Mouse (Mus musculus) midbrain, postnatal 0 days (tissue): ENCODE measurements around the gene Creb1. TPM values are rescaled to one million over a fixed set of nuclear protein-coding genes. Genes with fewer than 3 reads are reported as not detected.

Experiments
- ATAC-seq: fragments of 200-750 bp; cut with Nextera tagmentation; 2 replicates; pipeline ENCODE4 v1.8.0; 2017; ENCODE audit warnings: moderate number of reproducible peaks, mild to moderate bottlenecking, moderate TSS enrichment, moderate library complexity; ENCODE audit not compliant: low FRiP score
- DNase-seq: peaks from one replicate; pipeline ENCODE4 v3.0.0-alpha.2; 2015; ENCODE audit warnings: low spot score
- H3K27ac ChIP-seq: fragments of 300-500 bp; sonication (generic); 2 replicates; pipeline ENCODE4 v1.5.1; 2014; ENCODE audit warnings: low read depth, mild to moderate bottlenecking, low read length, mixed read lengths
- H3K27me3 ChIP-seq: fragments of 300-500 bp; sonication (generic); 2 replicates; pipeline ENCODE4 v1.6.1; 2014; ENCODE audit warnings: low read length, control low read depth, mixed read lengths; ENCODE audit not compliant: insufficient read depth
- H3K36me3 ChIP-seq: fragments of 300-500 bp; sonication (generic); 2 replicates; pipeline ENCODE4 v1.6.1; 2014; ENCODE audit warnings: low read length, control low read depth, mixed read lengths; ENCODE audit not compliant: insufficient read depth
- H3K4me1 ChIP-seq: fragments of 300-500 bp; sonication (generic); 2 replicates; pipeline ENCODE4 v1.6.1; 2014; ENCODE audit warnings: mild to moderate bottlenecking, control low read depth, antibody characterized with exemption, low read length, mixed read lengths; ENCODE audit not compliant: insufficient read depth
- H3K4me2 ChIP-seq: fragments of 300-500 bp; sonication (generic); 2 replicates; pipeline ENCODE4 v1.6.1; 2014; ENCODE audit warnings: low read depth, mild to moderate bottlenecking, low read length, mixed read lengths; ENCODE audit not compliant: poor library complexity, severe bottlenecking
- H3K4me3 ChIP-seq: fragments of 300-500 bp; sonication (generic); 2 replicates; pipeline ENCODE4 v1.5.1; 2014; ENCODE audit warnings: low read depth, mild to moderate bottlenecking, low read length, moderate library complexity
- H3K9ac ChIP-seq: fragments of 300-500 bp; sonication (generic); replicated peaks from 2 replicates; pipeline ENCODE4 v1.6.1; 2014; ENCODE audit warnings: mild to moderate bottlenecking, low read length, moderate library complexity, mixed read lengths; ENCODE audit not compliant: poor library complexity, severe bottlenecking
- H3K9me3 ChIP-seq: fragments of 300-500 bp; sonication (generic); 2 replicates; pipeline ENCODE4 v1.6.1; 2016; ENCODE audit warnings: low read length, control low read depth
- CTCF ChIP-seq: IDR thresholded peaks from 2 replicates; pipeline ENCODE4 v1.5.1; 2016; ENCODE audit warnings: antibody characterized with exemption, mild to moderate bottlenecking
- WGBS: fragments of 180-500 bp; shearing (Covaris S2); extraction: QIAGEN DNeasy Blood & Tissue Kit; methylation state at CpG from one replicate; pipeline ENCODE4 v1.1.7; 2014; 5-methylcytosine and 5-hydroxymethylcytosine counted together
- polyA plus RNA-seq: library from polyadenylated mRNA; unstranded; fragments of >200 nt; fragmentation: Nextera tagmentation; extraction: Ambion mirVana; gene quantifications from 2 replicates; pipeline ENCODE4 v1.2.1, GENCODE M21; 2015
- total RNA-seq: library from RNA; depleted of rRNA; stranded (reverse); fragments of >200 nt; gene quantifications from 2 replicates; pipeline ENCODE4 v1.2.3, GENCODE M21; 2014

Gene Creb1
- total and polyA plus RNA-seq, 2 experiments from 2014 or later, result 11.8 to 45.1 TPM

DNA sequence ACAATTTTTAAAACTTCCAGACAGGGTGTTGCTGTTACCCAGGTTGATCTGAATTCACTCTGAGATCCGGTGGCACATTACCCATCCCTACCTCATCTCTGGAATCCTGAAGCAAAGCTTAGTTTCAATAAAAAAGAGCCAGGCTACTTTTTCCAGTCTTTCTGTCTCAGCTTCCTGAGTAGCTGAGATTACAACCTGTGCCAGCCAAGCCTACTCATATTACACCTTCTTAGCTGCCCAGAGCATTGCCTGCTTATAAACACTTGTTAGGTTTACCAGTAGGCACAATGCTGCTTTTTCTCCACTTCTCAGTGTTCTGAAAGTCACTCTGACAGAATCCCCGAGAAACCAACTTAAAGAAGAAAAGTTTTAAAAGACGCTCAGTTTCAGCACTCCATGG, 46.4 kb downstream of the Creb1 start:
- Histone ChIP-seq H3K9ac (no peak overlapping the region), H3K36me3 (peaks cover 23% of the 10 kb centered on the region), H3K4me1 (no peaks in the 10 kb centered on the region), H3K4me3 (no peak overlapping the region), H3K27ac (no peak overlapping the region), H3K9me3 (no peaks in the 10 kb centered on the region), H3K4me2 (no peak overlapping the region), H3K27me3 (no peaks in the 10 kb centered on the region)
- DNase-seq, result no peak
- no peak for ATAC-seq
- no peak for TF ChIP-seq CTCF
- WGBS, result 94% methylated on average over 3 of the region's 3 CpGs

DNA sequence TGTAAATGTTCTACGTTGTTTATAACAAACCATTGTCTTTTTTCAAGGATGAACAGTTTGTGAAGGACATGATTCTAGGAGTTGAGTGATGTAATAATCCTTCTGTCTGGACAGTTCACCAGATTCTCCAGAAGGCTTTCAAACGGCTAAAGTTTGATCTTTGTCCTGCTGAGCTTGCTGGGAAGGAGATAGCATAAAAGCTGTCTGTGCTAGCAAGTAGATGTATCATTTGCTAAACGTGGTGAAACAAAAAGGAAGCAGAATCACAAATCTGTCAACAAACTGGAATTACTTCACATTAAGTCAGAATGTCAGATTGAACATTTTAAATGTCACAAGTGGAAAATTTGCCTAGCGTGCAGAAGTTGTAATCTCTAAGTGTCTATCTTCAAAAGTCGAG, 66.5 kb downstream of the Creb1 start:
- WGBS, result 55% methylated on average over 5 of the region's 5 CpGs

DNA sequence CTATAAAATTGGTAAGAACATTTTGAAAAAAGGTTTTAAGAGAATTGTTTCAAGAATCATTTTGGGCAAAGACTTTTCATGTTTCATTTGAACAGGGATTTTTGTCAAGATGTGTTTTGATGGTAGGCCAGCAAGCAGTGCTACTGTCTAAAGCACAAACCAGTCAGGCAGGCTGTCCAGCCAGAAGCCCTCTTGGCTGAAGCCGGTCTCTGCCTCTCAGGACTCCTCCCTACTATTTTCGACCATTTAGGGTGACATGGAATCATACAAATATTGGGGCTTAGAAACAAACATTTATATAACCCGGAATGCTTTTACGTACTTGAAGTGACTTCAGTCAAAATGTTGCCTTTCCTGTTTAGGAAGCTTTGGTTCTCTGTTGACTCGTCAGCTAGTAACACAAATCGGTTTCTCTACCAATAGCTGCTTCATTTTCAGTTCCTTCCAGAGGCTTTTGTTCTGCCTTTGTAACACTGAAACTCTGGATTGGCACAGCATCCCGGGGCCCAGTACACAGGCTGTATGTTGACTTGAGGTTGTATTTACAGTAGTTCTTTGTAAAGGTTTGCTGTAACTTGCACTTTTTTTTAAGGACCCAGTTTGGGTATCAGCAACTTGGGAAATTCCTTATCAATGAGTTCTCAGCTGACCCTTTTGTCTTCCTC, 68.1 kb downstream of the Creb1 start:
- no peak overlapping the region for H3K4me3 ChIP-seq
- no peak overlapping the region for H3K27ac ChIP-seq
- 87% methylated on average over 7 of the region's 7 CpGs for WGBS
- H3K9ac ChIP-seq, result no peak overlapping the region
- H3K9me3 ChIP-seq, result no peaks in the 10 kb centered on the region
- H3K4me1 ChIP-seq, result no peaks in the 10 kb centered on the region
- H3K27me3 ChIP-seq, result no peaks in the 10 kb centered on the region
- no peaks in the 10 kb centered on the region for H3K36me3 ChIP-seq
- no peak for TF ChIP-seq CTCF
- no peak for DNase-seq
- no peak for ATAC-seq
- no peak overlapping the region for H3K4me2 ChIP-seq

More for the DNA sequence above, 66.5 kb downstream of the Creb1 start:
- Histone ChIP-seq H3K36me3 (no peaks in the 10 kb centered on the region), H3K4me3 (no peak overlapping the region), H3K4me2 (no peak overlapping the region), H3K4me1 (no peaks in the 10 kb centered on the region), H3K9me3 (no peaks in the 10 kb centered on the region), H3K27ac (no peak overlapping the region), H3K9ac (no peak overlapping the region), H3K27me3 (no peaks in the 10 kb centered on the region)
- DNase-seq (no peak), ATAC-seq (no peak)
- TF ChIP-seq CTCF, result no peak

DNA sequence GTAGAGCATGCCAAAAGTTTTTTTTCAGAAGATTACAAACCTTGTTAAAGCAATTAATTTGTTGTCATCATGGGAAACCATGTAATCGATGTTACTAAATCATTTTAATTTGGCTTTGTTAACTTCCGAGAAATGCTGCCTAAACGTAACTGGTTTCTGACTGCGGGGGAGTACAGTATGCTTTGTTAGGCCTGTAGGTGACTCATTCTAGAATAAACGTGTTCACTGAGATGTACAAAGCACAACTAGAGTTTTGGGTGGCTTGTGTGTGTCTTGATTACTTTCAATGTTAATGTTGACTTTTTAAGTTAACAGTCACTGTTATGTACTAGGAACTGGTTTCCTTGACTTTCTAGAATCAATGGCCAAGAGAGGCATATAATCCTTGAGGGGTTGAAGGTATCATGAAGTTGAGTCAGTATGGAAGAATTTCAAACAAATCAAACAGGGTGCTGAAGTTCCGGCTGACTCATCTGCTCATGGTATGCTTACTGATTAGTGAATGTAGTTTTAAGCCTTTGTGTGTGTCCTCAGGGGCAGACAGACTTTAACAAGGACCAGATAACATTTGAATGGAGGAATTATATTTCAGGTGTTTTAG, 68.9 kb downstream of the Creb1 start:
- WGBS, result 89% methylated on average over 6 of the region's 6 CpGs
- no peak for ATAC-seq
- H3K27ac ChIP-seq, result no peak overlapping the region
- DNase-seq, result no peak
- TF ChIP-seq CTCF, result no peak
- no peaks in the 10 kb centered on the region for H3K4me1 ChIP-seq
- H3K9ac ChIP-seq, result no peak overlapping the region
- no peak overlapping the region for H3K4me2 ChIP-seq
- H3K9me3 ChIP-seq, result no peaks in the 10 kb centered on the region
- no peak overlapping the region for H3K4me3 ChIP-seq
- H3K27me3 ChIP-seq, result no peaks in the 10 kb centered on the region
- H3K36me3 ChIP-seq, result no peaks in the 10 kb centered on the region

DNA sequence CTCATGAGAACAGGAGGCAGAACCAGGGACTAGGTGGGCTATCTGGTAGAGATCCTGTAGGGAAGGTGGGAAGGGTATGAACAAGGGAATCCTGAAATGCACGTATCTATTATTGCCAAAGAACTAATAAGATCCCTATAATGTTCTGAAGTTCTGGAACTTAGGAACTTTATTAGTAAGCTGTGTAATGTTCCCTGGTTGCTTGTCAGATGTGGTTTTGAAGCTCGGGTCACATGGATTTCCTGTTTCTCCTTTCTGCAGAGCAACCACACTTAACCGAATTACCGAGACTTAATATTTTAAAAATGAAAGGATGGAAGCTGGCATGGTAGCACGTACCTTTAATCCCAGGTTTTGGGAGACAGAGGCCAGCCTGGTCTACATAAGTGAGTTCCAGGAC, 70.9 kb downstream of the Creb1 start:
- no peak for TF ChIP-seq CTCF
- ATAC-seq (no peak), DNase-seq (no peak)
- Histone ChIP-seq H3K27ac (no peak overlapping the region), H3K9ac (no peak overlapping the region), H3K36me3 (peaks cover 14% of the 10 kb centered on the region), H3K4me2 (no peak overlapping the region), H3K9me3 (no peaks in the 10 kb centered on the region), H3K27me3 (no peaks in the 10 kb centered on the region), H3K4me3 (no peak overlapping the region), H3K4me1 (no peaks in the 10 kb centered on the region)
- 96% methylated on average over 5 of the region's 5 CpGs for WGBS

DNA sequence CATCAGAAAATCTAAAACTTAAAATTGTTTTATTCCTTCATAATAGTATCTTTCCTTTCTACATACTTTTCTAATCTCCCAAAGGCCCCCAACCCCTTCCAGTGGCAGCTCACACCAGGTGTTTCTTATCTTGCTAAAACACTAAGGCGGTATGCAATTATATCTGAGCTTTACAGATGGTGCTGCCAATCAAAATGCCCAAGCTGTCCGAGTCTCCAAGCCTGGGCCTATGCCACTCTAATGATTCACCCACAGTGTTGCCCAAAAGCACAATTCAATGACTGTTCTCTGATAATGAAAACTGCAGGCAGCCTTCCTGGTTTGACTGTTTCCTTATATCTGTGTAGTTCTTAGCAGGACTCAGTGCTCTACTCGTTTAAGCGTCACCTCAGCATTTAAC, 76.7 kb downstream of the Creb1 start:
- H3K9ac ChIP-seq, result no peak overlapping the region

More for the DNA sequence above, 76.7 kb downstream of the Creb1 start:
- Histone ChIP-seq H3K27me3 (no peaks in the 10 kb centered on the region), H3K4me3 (no peak overlapping the region), H3K4me2 (no peak overlapping the region), H3K36me3 (peaks cover 24% of the 10 kb centered on the region), H3K9me3 (no peaks in the 10 kb centered on the region), H3K4me1 (no peaks in the 10 kb centered on the region), H3K27ac (no peak overlapping the region)
- ATAC-seq (no peak), DNase-seq (no peak)
- no peak for TF ChIP-seq CTCF
- 77% methylated on average over 4 of the region's 4 CpGs for WGBS
